Mouse (Mus musculus) hindbrain, embryonic 16.5 days (tissue): ENCODE measurements around the gene Rasgef1b. TPM values are rescaled to one million over a fixed set of nuclear protein-coding genes. Genes with fewer than 3 reads are reported as not detected.

Source experiments
- ATAC-seq: fragments of 200-750 bp; cut with Nextera tagmentation; 2 replicates; pipeline ENCODE4 v1.8.0; 2017; ENCODE audit warnings: moderate TSS enrichment, moderate library complexity
- H3K27ac ChIP-seq: fragments of 300-500 bp; sonication (generic); 2 replicates; pipeline ENCODE4 v1.5.1; 2014; ENCODE audit warnings: low read depth, mild to moderate bottlenecking, control low read depth, low read length, moderate library complexity
- H3K27me3 ChIP-seq: fragments of 300-500 bp; sonication (generic); replicated peaks from 2 replicates; pipeline ENCODE4 v1.6.1; 2014; ENCODE audit warnings: low read length; ENCODE audit not compliant: control insufficient read depth, insufficient read depth
- H3K36me3 ChIP-seq: fragments of 300-500 bp; sonication (generic); 2 replicates; pipeline ENCODE4 v1.6.1; 2014; ENCODE audit warnings: mild to moderate bottlenecking, low read length, moderate library complexity, mixed read lengths; ENCODE audit not compliant: control insufficient read depth, insufficient read depth
- H3K4me1 ChIP-seq: fragments of 300-500 bp; sonication (generic); 2 replicates; pipeline ENCODE4 v1.6.1; 2014; ENCODE audit warnings: low read depth, low read length; ENCODE audit not compliant: control insufficient read depth, insufficient read depth
- H3K4me2 ChIP-seq: fragments of 300-500 bp; sonication (generic); 2 replicates; pipeline ENCODE4 v1.6.1; 2014; ENCODE audit warnings: mild to moderate bottlenecking, low read length, control low read depth, moderate library complexity
- H3K4me3 ChIP-seq: fragments of 300-500 bp; sonication (generic); 2 replicates; pipeline ENCODE4 v1.5.1; 2014; ENCODE audit warnings: mild to moderate bottlenecking, low read length, control low read depth, moderate library complexity
- H3K9ac ChIP-seq: fragments of 300-500 bp; sonication (generic); 2 replicates; pipeline ENCODE4 v1.6.1; 2014; ENCODE audit warnings: low read depth, mild to moderate bottlenecking, control low read depth, low read length, moderate library complexity
- H3K9me3 ChIP-seq: fragments of 300-500 bp; sonication (generic); 2 replicates; pipeline ENCODE4 v1.6.1; 2014; ENCODE audit warnings: mild to moderate bottlenecking, low read length, moderate library complexity; ENCODE audit not compliant: control insufficient read depth
- WGBS: fragments of 180-500 bp; shearing (Covaris S2); extraction: QIAGEN DNeasy Blood & Tissue Kit; methylation state at CpG from one replicate; pipeline ENCODE4 v1.1.7; 2014; 5-methylcytosine and 5-hydroxymethylcytosine counted together
- polyA plus RNA-seq: library from polyadenylated mRNA; unstranded; fragments of >200 nt; fragmentation: Nextera tagmentation; extraction: Ambion mirVana; gene quantifications from 2 replicates; pipeline ENCODE4 v1.2.1, GENCODE M21; 2015

Rasgef1b gene
- polyA plus RNA-seq, 1 experiment from 2014 or later, result 43.5 TPM

DNA sequence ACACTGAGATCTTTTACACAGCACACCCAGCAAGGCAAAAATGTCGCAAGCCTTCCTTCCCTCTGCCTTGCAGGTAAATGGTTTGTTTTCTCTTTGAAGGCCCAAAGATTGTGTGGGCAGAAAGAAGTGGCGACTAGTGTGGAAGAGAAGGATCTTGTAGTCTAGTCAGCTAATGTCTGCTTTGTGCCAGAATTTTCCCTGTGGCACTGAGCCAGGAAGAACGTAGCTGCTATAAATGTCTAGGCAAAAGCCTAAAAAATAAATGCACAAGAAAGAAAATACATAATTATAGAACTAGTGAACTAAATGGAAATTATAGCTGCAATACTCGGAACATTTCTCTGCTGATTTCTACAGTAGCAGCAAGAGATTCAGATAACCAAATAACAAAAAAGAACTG lies 207.5 kb downstream of the Rasgef1b start:
- Histone ChIP-seq H3K4me2 (no peak overlapping the region), H3K27ac (no peak overlapping the region), H3K4me3 (no peak overlapping the region), H3K9ac (no peak overlapping the region), H3K27me3 (no peaks in the 10 kb centered on the region), H3K36me3 (no peaks in the 10 kb centered on the region), H3K4me1 (no peaks in the 10 kb centered on the region), H3K9me3 (no peaks in the 10 kb centered on the region)
- no peak for ATAC-seq
- 50% methylated on average over 4 of the region's 4 CpGs for WGBS

DNA sequence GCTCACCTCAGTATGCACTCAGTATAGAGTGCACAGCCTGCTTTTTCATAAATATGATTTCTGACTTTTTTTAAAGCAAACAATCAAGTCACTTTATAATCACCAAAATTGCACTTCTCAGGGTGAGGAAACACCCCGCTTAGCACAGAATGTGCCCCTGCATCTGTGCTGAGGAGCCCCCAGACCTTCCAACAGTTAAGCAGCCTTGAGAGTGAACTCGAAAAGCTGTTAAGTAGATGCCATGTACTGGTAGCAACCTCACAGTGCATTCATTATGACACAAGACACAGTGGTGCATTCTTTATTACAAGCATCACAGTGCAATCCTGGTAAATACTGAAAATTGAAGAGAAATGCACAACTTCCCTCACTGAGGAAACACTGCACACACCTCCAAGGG lies 209.3 kb downstream of the Rasgef1b start:
- Histone ChIP-seq H3K4me2 (no peak overlapping the region), H3K9ac (no peak overlapping the region), H3K4me3 (no peak overlapping the region), H3K9me3 (no peaks in the 10 kb centered on the region), H3K27me3 (no peaks in the 10 kb centered on the region), H3K36me3 (no peaks in the 10 kb centered on the region), H3K27ac (no peak overlapping the region), H3K4me1 (no peaks in the 10 kb centered on the region)
- ATAC-seq, result no peak
- 81% methylated on average over 2 of the region's 2 CpGs for WGBS

DNA sequence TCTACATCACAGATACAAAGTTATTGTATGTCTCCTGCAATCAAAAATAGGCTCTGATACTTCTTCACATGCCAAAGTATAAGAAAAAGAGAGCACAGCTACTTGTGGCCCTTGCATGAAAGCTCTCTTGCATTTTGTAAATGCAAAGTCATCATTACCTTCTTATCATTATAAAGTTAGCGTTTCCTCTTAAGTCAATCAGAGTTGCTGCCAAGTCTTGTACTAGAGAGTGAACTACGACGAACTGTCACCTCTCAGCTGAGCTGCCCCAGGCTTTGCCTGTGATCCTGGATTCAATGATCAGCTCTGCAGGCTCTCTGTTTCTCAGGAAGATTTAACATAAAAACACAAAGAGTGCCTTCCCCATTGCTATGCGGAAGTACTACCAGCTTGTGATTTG lies 209.8 kb downstream of the Rasgef1b start:
- ATAC-seq, result no peak
- 49% methylated on average over 4 of the region's 4 CpGs for WGBS
- no peaks in the 10 kb centered on the region for H3K9me3 ChIP-seq
- no peaks in the 10 kb centered on the region for H3K36me3 ChIP-seq
- H3K4me2 ChIP-seq, result no peak overlapping the region
- H3K9ac ChIP-seq, result no peak overlapping the region
- no peaks in the 10 kb centered on the region for H3K4me1 ChIP-seq
- H3K27ac ChIP-seq, result no peak overlapping the region
- H3K4me3 ChIP-seq, result no peak overlapping the region
- H3K27me3 ChIP-seq, result no peaks in the 10 kb centered on the region

DNA sequence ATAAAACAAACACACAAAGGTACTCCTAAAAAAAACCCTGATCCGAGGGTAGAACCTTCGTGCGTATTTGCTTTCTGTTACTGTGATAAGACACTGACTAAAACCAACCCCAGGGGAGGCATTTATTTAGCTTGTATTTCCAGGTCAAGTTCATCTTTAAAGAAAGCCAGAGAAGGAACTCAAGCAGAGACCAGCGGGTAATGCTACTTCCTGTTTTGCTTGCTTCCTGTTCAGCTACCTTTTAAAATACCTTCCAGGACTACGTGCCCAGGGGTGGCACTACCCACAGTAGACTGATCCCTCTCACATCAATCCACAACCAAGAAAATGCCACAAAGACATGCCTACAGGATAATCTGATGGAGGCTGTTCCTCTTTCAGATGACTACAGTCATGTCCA lies 212.7 kb downstream of the Rasgef1b start:
- Histone ChIP-seq H3K36me3 (no peaks in the 10 kb centered on the region), H3K27me3 (no peaks in the 10 kb centered on the region), H3K4me2 (no peak overlapping the region), H3K27ac (no peak overlapping the region), H3K4me1 (peaks cover 6% of the 10 kb centered on the region), H3K9ac (no peak overlapping the region), H3K4me3 (no peak overlapping the region), H3K9me3 (no peaks in the 10 kb centered on the region)
- no peak for ATAC-seq
- WGBS, result 85% methylated on average over 5 of the region's 5 CpGs

DNA sequence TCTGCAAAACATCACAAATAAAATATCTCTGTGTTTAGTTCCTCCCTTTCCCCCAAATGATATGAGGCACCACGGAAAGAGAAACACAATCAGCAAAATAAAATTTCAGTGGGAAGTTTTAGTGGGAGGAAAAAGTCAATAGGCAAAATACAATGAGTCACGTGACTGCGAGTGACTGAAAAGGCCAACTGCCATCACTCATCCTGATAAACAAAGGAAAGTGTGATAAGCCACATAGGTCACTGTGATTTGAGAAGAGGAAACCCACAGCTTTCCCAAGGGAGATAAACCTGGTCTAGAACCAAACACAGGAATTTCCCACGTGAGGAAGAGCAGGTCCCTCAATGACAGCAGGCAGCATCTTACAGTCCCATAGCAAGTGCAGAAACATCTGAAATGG lies 213.1 kb downstream of the Rasgef1b start:
- H3K4me3 ChIP-seq, result no peak overlapping the region
- no peak for ATAC-seq
- H3K27me3 ChIP-seq, result no peaks in the 10 kb centered on the region
- H3K4me1 ChIP-seq, result peaks cover 6% of the 10 kb centered on the region
- H3K9ac ChIP-seq, result no peak overlapping the region
- no peak overlapping the region for H3K4me2 ChIP-seq
- no peaks in the 10 kb centered on the region for H3K9me3 ChIP-seq
- H3K36me3 ChIP-seq, result no peaks in the 10 kb centered on the region
- no peak overlapping the region for H3K27ac ChIP-seq
- 71% methylated on average over 4 of the region's 4 CpGs for WGBS

DNA sequence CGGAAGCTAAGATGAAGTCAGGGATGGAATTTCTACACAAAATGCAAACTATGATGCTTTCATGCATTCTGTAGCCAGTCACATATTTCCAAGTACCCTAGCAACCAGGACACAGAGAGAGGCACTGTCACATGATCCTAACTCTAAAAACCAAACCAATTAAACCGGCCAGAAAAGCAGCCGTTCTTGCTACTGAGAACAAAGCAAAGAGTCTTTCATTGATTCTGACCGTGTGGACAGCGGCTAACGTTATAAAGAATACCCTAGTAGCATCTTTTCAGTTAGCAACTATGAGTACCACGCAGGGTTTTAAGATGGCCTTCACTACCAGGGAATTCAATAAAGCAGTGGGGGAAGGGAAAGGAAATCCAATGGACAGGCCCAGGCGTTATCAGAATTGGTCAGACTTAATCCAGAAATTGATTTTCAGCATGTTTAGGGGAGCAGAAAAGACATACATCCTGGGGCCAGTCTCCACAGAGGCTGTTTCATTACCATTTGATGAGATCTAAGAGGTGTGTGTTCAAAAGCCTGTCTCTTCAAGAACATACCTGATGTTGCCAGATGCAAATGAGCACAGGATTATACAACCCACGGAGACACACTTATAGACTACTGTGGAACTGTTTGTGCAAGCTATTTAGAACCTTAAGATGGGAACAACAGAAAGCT lies 215.5 kb downstream of the Rasgef1b start:
- Histone ChIP-seq H3K9ac (no peak overlapping the region), H3K4me2 (no peak overlapping the region), H3K4me3 (no peak overlapping the region), H3K36me3 (no peaks in the 10 kb centered on the region), H3K4me1 (peaks cover 6% of the 10 kb centered on the region), H3K27me3 (no peaks in the 10 kb centered on the region), H3K27ac (no peak overlapping the region), H3K9me3 (no peaks in the 10 kb centered on the region)
- ATAC-seq, result no peak
- 29% methylated on average over 9 of the region's 9 CpGs for WGBS

DNA sequence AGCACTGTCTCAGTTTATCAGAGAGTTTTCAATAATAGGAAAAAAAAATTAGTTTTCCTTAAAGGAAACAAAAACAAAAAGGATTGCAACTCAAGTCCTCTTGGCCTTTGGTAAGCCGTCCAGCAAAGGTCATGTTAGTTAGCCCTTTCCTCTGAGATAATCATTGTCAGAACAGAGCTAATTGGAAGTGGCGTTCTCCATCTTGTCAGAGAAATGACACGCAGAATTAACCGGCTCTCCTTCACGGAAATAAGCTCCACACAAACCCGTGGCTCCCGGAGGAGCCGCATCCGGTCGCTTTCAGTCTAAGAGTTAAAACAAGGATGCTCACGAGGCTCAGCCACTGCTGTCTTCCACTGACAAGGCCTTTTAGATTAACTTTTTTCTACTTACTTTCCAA lies 217.8 kb downstream of the Rasgef1b start:
- no peak overlapping the region for H3K4me3 ChIP-seq
- ATAC-seq, result no peak
- H3K36me3 ChIP-seq, result no peaks in the 10 kb centered on the region
- no peak overlapping the region for H3K27ac ChIP-seq
- 38% methylated on average over 11 of the region's 11 CpGs for WGBS
- H3K4me2 ChIP-seq, result no peak overlapping the region
- H3K27me3 ChIP-seq, result no peaks in the 10 kb centered on the region
- H3K9me3 ChIP-seq, result no peaks in the 10 kb centered on the region
- H3K4me1 ChIP-seq, result peaks cover 6% of the 10 kb centered on the region
- no peak overlapping the region for H3K9ac ChIP-seq

DNA sequence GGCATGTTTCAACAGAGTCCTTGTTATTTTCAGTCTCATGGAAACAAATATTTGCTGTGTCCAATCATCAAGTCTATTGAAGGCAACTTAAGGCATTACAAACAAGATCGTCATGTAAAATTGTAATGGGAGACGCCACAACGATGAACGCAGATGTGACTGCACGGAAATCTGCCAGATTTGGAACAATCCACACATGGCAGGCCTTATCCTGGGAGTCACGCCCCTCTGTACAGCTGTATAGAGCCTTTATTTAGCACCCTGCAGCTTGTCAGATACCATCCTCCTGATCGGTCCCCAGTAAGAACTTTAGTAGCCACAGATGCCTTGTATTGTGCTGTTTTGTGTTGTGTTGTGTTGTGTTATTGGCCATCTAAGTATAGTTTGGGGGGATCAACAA lies 222.8 kb downstream of the Rasgef1b start:
- Histone ChIP-seq H3K4me3 (no peak overlapping the region), H3K27ac (no peak overlapping the region), H3K27me3 (no peaks in the 10 kb centered on the region), H3K4me1 (no peaks in the 10 kb centered on the region), H3K36me3 (no peaks in the 10 kb centered on the region), H3K9ac (no peak overlapping the region), H3K9me3 (no peaks in the 10 kb centered on the region), H3K4me2 (no peak overlapping the region)
- 81% methylated on average over 7 of the region's 7 CpGs for WGBS
- ATAC-seq, result no peak

DNA sequence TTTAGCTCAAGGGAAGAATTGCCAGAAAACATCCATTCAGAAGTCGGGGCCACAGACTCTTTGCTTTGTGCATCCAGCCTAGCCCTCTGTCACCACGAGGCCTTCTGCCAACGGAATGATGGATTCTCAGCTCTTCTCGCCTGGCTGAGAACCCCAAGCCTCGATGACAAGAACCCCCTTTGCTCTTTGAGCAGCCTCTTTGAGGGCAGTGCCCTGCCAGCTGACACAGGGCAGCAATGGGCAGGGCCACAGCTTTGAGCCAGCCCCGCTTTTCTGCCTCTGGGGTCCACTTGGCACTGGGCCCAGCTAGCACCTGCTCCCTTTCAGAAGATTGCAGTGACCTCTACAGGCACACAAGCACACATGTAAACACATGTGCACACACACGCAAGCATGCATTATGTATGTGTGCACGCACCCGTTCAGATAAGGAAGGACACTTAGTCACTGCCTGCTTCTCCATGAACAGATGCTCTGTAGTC lies 224.5 kb downstream of the Rasgef1b start:
- no peaks in the 10 kb centered on the region for H3K9me3 ChIP-seq
- peak; percentile 96 for ATAC-seq
- H3K27ac ChIP-seq, result no peak overlapping the region
- no peak overlapping the region for H3K9ac ChIP-seq
- H3K27me3 ChIP-seq, result no peaks in the 10 kb centered on the region
- WGBS, result 30% methylated on average over 9 of the region's 9 CpGs
- H3K36me3 ChIP-seq, result no peaks in the 10 kb centered on the region
- H3K4me3 ChIP-seq, result no peak overlapping the region
- H3K4me1 ChIP-seq, result no peaks in the 10 kb centered on the region
- no peak overlapping the region for H3K4me2 ChIP-seq

DNA sequence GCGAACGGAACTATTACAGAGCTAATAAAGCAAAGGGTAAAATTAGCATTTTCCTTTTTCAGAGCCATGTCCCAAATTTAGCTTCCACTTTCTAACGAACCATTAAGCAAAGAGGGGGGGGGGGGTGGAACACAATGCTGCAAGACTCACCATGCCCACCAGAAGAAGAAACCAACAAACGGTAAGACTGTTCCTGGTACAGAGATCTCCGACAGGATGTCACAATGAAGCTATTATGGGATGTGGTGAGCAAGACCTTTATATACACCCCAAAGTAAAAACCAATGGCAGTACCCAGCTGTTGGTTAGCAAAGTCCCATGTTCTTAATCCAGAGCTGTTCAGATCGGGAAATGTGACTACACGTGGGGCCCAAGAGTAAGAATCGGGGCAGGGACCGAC lies 226.2 kb downstream of the Rasgef1b start:
- Histone ChIP-seq H3K4me3 (no peak overlapping the region), H3K36me3 (no peaks in the 10 kb centered on the region), H3K27ac (no peak overlapping the region), H3K4me2 (no peak overlapping the region), H3K9ac (no peak overlapping the region), H3K9me3 (no peaks in the 10 kb centered on the region), H3K4me1 (no peaks in the 10 kb centered on the region), H3K27me3 (no peaks in the 10 kb centered on the region)
- WGBS, result 82% methylated on average over 9 of the region's 9 CpGs
- ATAC-seq, result no peak
